Mouse (Mus musculus) liver, postnatal 0 days (tissue): ENCODE results near the gene Cplane1.

ENCODE experiments used
- CTCF ChIP-seq: sonication (generic); IDR thresholded peaks from 2 replicates; pipeline ENCODE4 v1.5.1; 2016; ENCODE audit warnings: antibody characterized with exemption, low read depth
- EP300 ChIP-seq: IDR thresholded peaks from 2 replicates; pipeline ENCODE4 v1.6.1; 2016; ENCODE audit warnings: antibody characterized with exemption, low read depth, mild to moderate bottlenecking

DNA sequence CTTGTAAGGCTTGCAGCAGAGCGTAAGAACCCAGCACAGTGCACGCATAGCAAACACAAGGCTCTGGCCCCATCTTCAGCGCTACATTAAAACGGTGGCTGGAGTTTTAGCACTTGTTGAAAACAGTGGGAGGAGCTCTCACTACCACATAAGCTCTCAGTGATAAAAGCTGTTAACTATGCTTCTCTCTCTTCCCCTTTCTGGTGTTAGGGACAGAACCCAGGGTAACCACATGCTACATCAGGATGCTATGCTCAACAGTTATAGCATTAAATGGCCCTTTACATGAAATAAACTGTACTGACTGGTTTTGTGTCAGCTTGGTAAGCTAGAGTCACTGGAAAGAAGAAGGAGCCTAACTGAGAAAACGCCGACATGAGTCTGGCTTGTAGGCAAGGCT is 125.2 kb downstream of the Cplane1 start:
- no peak for TF ChIP-seq CTCF
- no peak for TF ChIP-seq EP300
